Mouse (Mus musculus) heart, embryonic 11.5 days (tissue): ENCODE data around the gene Klc3. TPM values are rescaled to one million over a fixed set of nuclear protein-coding genes. Genes with fewer than 3 reads are reported as not detected.
A peak's percentile ranks its signal among the peaks of the same experiment; 100 is the strongest.

ENCODE experiments used
- ATAC-seq: fragments of 200-750 bp; cut with Nextera tagmentation; replicated peaks from 2 replicates; pipeline ENCODE4 v1.8.0; 2017; ENCODE audit warnings: moderate library complexity; ENCODE audit not compliant: insufficient number of reproducible peaks, low FRiP score, low TSS enrichment
- H3K27ac ChIP-seq: fragments of 300-500 bp; sonication (generic); 2 replicates; pipeline ENCODE4 v1.5.1; 2014; ENCODE audit warnings: mild to moderate bottlenecking, low read depth, low read length
- H3K27me3 ChIP-seq: fragments of 300-500 bp; sonication (generic); 2 replicates; pipeline ENCODE4 v1.6.1; 2014; ENCODE audit warnings: mild to moderate bottlenecking, low read length, mixed read lengths; ENCODE audit not compliant: control insufficient read depth, insufficient read depth
- H3K36me3 ChIP-seq: fragments of 300-500 bp; sonication (generic); 2 replicates; pipeline ENCODE4 v1.6.1; 2014; ENCODE audit warnings: mild to moderate bottlenecking, low read length, moderate library complexity, mixed read lengths; ENCODE audit not compliant: control insufficient read depth, insufficient read depth
- H3K4me1 ChIP-seq: fragments of 300-500 bp; sonication (generic); 2 replicates; pipeline ENCODE4 v1.6.1; 2014; ENCODE audit warnings: low read length; ENCODE audit not compliant: control insufficient read depth, insufficient read depth
- H3K4me2 ChIP-seq: fragments of 300-500 bp; sonication (generic); 2 replicates; pipeline ENCODE4 v1.6.1; 2014; ENCODE audit warnings: mild to moderate bottlenecking, moderate library complexity
- H3K4me3 ChIP-seq: fragments of 300-500 bp; sonication (generic); 2 replicates; pipeline ENCODE4 v1.5.1; 2014; ENCODE audit warnings: low read depth, low read length
- H3K9ac ChIP-seq: fragments of 300-500 bp; sonication (generic); 2 replicates; pipeline ENCODE4 v1.6.1; 2014; ENCODE audit warnings: mild to moderate bottlenecking, low read depth, low read length, moderate library complexity
- H3K9me3 ChIP-seq: fragments of 300-500 bp; sonication (generic); replicated peaks from 2 replicates; pipeline ENCODE4 v1.6.1; 2016; ENCODE audit warnings: low read length; ENCODE audit not compliant: control insufficient read depth
- WGBS: fragments of 180-500 bp; shearing (Covaris S2); extraction: QIAGEN DNeasy Blood & Tissue Kit; methylation state at CpG from one replicate; pipeline ENCODE4 v1.1.7; 2014; ENCODE audit not compliant: insufficient replicate concordance; 5-methylcytosine and 5-hydroxymethylcytosine counted together
- polyA plus RNA-seq: library from polyadenylated mRNA; unstranded; fragments of >200 nt; fragmentation: Nextera tagmentation; extraction: Ambion mirVana; gene quantifications from 2 replicates; pipeline ENCODE4 v1.2.1, GENCODE M21; 2014

The Klc3 gene
- polyA plus RNA-seq, 1 experiment from 2014 or later = 3.7 TPM

- peaks cover 7% of the 10 kb centered on the region; the same call in 1 of the 2 replicates for H3K27me3 ChIP-seq
- WGBS = 4% methylated on average over 18 of the region's 18 CpGs
These were observed 40.0 kb downstream of the Klc3 start for GRCm38 (mm10) chr7:19363881-19364280.

DNA sequence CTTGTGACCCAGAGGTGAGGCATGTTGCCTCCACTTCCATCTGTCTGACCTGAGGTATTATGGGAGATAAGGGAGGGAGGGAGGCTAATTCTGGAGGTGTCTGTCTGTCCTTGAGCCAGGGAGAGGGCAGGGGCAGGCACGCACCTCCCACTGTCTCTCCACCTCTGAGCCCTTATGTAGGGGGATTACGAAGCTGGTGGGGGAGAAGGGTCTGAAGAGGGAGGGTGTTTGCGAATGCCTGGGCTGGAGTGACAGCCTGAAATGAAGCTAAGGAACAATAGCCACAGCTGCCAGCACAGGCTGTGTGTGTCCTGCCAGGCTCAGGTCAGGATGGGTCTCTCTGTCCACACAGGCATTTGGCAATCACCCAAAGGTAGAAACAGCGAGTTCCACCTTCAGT, 41.6 kb downstream of the Klc3 start:
- ATAC-seq = peak; percentile 25; the same call in 1 of the 2 replicates
- 24% methylated on average over 4 of the region's 4 CpGs for WGBS
- H3K4me3 ChIP-seq = peak overlapping the region; percentile 71

More at GRCm38 (mm10) chr7:19363881-19364280, 40.0 kb downstream of the Klc3 start:
- H3K4me2 ChIP-seq = peak overlapping the region; percentile 99
- peaks cover 26% of the 10 kb centered on the region for H3K4me1 ChIP-seq
- H3K4me3 ChIP-seq = 0 out of 2 replicates have a peak overlapping the region, but pooled peaks have one; percentile 8
- no peak for ATAC-seq
- H3K36me3 ChIP-seq = no peaks in the 10 kb centered on the region
- no peaks in the 10 kb centered on the region for H3K9me3 ChIP-seq
- peak overlapping the region; percentile 93 for H3K27ac ChIP-seq
- no peak overlapping the region for H3K9ac ChIP-seq

DNA sequence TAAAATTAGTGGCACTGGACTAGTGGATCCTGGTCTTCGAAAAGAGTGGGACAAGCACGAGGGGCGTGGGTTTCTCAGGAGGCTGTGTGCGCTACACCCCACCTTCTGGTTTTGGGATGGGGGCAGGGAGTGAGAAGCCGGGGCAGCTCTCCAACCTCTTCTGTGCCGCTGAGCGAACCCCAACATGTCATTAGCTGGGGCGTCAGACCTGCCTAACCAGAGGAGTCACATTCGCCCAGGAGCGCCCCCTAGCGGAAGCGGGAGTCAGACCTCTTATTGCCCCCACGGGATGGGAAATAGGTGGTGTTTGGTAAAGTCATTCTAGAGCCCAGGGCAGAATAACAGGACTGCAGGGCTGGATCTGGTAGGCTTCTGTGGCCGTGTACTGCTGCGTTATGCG, 42.2 kb downstream of the Klc3 start:
- Histone ChIP-seq H3K9ac (peak overlapping the region; percentile 79), H3K9me3 (no peaks in the 10 kb centered on the region), H3K4me3 (peak overlapping the region; percentile 71), H3K27ac (peak overlapping the region; percentile 93), H3K4me2 (peak overlapping the region; percentile 99), H3K27me3 (peaks cover 7% of the 10 kb centered on the region; the same call in 1 of the 2 replicates), H3K4me1 (peaks cover 30% of the 10 kb centered on the region), H3K36me3 (peaks cover 7% of the 10 kb centered on the region)
- no peak for ATAC-seq
- WGBS = 9% methylated on average over 16 of the region's 16 CpGs

More for the DNA sequence above, 41.6 kb downstream of the Klc3 start:
- Histone ChIP-seq H3K9me3 (no peaks in the 10 kb centered on the region), H3K4me2 (peak overlapping the region; percentile 99), H3K36me3 (0 out of 2 replicates have a peak, but pooled peaks cover 2% of the 10 kb centered on the region), H3K27ac (peak overlapping the region; percentile 93), H3K9ac (peak overlapping the region; percentile 79), H3K4me1 (peaks cover 30% of the 10 kb centered on the region), H3K27me3 (peaks cover 7% of the 10 kb centered on the region; the same call in 1 of the 2 replicates)

GRCm38 (mm10) chr7:19360944-19361343, 43.0 kb downstream of the Klc3 start:
- H3K4me2 ChIP-seq = peak overlapping the region; percentile 99
- H3K4me3 ChIP-seq = peak overlapping the region; percentile 71
- H3K4me1 ChIP-seq = peaks cover 30% of the 10 kb centered on the region
- peak overlapping the region; percentile 79 for H3K9ac ChIP-seq
- H3K36me3 ChIP-seq = peaks cover 9% of the 10 kb centered on the region
- ATAC-seq = peak; percentile 73
- WGBS = under 1% methylated on average over 27 of the region's 27 CpGs
- peaks cover 7% of the 10 kb centered on the region; the same call in 1 of the 2 replicates for H3K27me3 ChIP-seq
- H3K9me3 ChIP-seq = no peaks in the 10 kb centered on the region
- H3K27ac ChIP-seq = peak overlapping the region; percentile 93

- Histone ChIP-seq H3K4me2 (peak overlapping the region; percentile 99), H3K27ac (peak overlapping the region; percentile 65), H3K4me3 (peak overlapping the region; percentile 71), H3K9me3 (no peaks in the 10 kb centered on the region), H3K4me1 (peaks cover 30% of the 10 kb centered on the region), H3K27me3 (peaks cover 7% of the 10 kb centered on the region; the same call in 1 of the 2 replicates), H3K36me3 (peaks cover 9% of the 10 kb centered on the region), H3K9ac (peak overlapping the region; percentile 71)
- WGBS = under 1% methylated on average over 45 of the region's 45 CpGs
- ATAC-seq = peak; percentile 64
These were observed 43.8 kb downstream of the Klc3 start for GRCm38 (mm10) chr7:19359892-19360641.

DNA sequence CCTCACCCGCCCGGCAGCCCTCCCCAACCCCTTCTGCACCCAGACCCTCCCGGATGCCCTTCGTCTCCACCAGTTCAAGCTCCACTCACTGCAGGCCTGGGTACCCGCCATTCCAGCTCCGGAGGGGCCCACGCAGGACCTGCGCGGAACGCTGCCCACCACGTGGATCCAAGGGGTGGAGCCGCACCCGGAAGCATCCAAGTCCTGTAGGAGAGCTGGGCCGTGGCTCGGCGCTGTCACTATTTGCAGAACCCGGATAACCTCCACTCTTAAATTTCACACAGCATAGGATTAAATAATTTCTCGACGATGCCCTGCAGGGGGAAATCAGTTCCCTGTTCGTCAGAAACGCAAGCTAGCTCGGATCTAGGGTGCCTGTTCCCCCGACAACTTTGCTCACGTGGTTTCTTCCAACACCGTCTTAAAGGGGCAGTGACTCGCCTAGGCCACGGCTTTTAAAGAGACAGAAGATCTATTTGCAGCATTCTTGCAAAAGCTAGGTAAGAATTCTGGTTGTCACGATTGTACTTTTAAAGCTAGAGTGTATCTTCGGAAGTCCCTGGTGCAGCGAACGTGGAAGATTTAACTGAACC, 44.5 kb downstream of the Klc3 start, which contains the start of the genes Cd3eap and Ppp1r13l:
Cd3eap (minus strand) TSS at position 185 of the 593 bp plus-strand sequence.
Ppp1r13l (plus strand) TSS at position 451 of the 593 bp plus-strand sequence.
- peak within 1 kb of the TSS; percentile 71 for H3K4me3 ChIP-seq
- H3K27ac ChIP-seq = peak within 1 kb of the TSS; percentile 65
- peaks cover 30% of the 10 kb centered on the region for H3K4me1 ChIP-seq
- H3K27me3 ChIP-seq = peaks cover 7% of the 10 kb centered on the region; the same call in 1 of the 2 replicates
- under 1% methylated on average over 29 of the region's 31 CpGs for WGBS
- peak; percentile 51 for ATAC-seq
- peak within 1 kb of the TSS; percentile 71 for H3K9ac ChIP-seq
- peaks cover 9% of the 10 kb centered on the region for H3K36me3 ChIP-seq
- no peaks in the 10 kb centered on the region for H3K9me3 ChIP-seq
- H3K4me2 ChIP-seq = peak within 1 kb of the TSS; percentile 99

GRCm38 (mm10) chr7:19358634-19359033, 45.3 kb downstream of the Klc3 start:
- H3K4me2 ChIP-seq = peak overlapping the region; percentile 99
- peak overlapping the region; percentile 71 for H3K9ac ChIP-seq
- H3K27me3 ChIP-seq = peaks cover 4% of the 10 kb centered on the region; the same call in 1 of the 2 replicates
- H3K27ac ChIP-seq = no peak overlapping the region
- 19% methylated on average over 13 of the region's 13 CpGs for WGBS
- H3K4me3 ChIP-seq = peak overlapping the region; percentile 71
- ATAC-seq = no peak
- H3K36me3 ChIP-seq = peaks cover 13% of the 10 kb centered on the region
- no peaks in the 10 kb centered on the region for H3K9me3 ChIP-seq
- peaks cover 24% of the 10 kb centered on the region for H3K4me1 ChIP-seq
